Mouse (Mus musculus) liver, embryonic 14.5 days (tissue): ENCODE results near the gene Lasp1.
A peak's percentile ranks its signal among the peaks of the same experiment; 100 is the strongest.

ENCODE experiments used
- CTCF ChIP-seq: IDR thresholded peaks from 2 replicates; pipeline ENCODE4 v1.5.1; 2016; ENCODE audit warnings: antibody characterized with exemption, low read depth, control low read depth
- EP300 ChIP-seq: IDR thresholded peaks from 2 replicates; pipeline ENCODE4 v1.6.1; 2016; ENCODE audit warnings: antibody characterized with exemption, low read depth

DNA sequence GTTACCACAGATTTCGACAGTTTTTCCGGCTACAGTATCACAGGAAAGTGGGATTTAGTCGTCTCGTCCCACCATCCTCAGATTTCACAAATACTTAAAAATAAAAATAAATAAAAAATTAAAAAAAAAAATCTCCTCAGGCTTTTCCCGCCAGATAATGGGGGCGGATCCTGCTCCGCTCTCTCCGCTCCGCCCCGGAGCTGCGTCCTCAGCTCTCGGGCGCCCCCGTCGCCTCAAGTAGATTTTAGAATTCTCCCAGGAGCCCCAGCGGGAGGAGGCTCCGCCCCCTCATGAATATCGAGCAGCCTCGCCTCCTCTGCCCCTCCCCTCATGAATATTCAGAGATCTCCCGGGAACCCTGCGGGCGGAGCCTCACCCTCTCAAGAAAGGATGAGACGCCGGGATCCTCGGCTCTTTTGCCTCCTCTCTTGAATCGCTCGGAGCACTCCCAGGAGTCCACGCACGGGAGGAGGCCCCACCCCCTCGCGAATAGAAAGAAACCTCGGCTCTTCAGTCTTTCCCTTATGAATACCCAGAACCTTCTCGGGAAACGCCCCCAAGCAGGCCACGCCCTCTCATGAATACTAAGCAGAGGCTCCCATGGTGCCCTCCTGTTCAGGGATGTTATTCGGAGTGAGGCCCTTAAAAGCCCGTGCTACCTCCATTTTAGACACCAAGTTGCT is 85.3 kb downstream of the Lasp1 start, which contains the start of gene Fbxo47:
- TF ChIP-seq CTCF (peak; percentile 83), EP300 (no peak)
